Mouse (Mus musculus) heart, postnatal 10 days (tissue): ENCODE measurements around the gene 1700028J19Rik. TPM values are rescaled to one million over a fixed set of nuclear protein-coding genes. Genes with fewer than 3 reads are reported as not detected.

ENCODE experiments used
- DNase-seq, 2 experiments: peaks; one replicate each; pipeline ENCODE4 v3.0.0; 2021
- intact Hi-C: fragments of 180-260 bp; cut with DNase I; formaldehyde crosslinking; loops from one replicate; pipeline ENCODE4 v1.15.1; 2025
- total RNA-seq, 2 experiments: library from RNA; stranded (reverse); gene quantifications; 2 replicates each; pipeline ENCODE4 v1.2.3; 2021

Gene 1700028J19Rik
- under 1 TPM; 0.47 to 0.53 TPM for total RNA-seq

DNA sequence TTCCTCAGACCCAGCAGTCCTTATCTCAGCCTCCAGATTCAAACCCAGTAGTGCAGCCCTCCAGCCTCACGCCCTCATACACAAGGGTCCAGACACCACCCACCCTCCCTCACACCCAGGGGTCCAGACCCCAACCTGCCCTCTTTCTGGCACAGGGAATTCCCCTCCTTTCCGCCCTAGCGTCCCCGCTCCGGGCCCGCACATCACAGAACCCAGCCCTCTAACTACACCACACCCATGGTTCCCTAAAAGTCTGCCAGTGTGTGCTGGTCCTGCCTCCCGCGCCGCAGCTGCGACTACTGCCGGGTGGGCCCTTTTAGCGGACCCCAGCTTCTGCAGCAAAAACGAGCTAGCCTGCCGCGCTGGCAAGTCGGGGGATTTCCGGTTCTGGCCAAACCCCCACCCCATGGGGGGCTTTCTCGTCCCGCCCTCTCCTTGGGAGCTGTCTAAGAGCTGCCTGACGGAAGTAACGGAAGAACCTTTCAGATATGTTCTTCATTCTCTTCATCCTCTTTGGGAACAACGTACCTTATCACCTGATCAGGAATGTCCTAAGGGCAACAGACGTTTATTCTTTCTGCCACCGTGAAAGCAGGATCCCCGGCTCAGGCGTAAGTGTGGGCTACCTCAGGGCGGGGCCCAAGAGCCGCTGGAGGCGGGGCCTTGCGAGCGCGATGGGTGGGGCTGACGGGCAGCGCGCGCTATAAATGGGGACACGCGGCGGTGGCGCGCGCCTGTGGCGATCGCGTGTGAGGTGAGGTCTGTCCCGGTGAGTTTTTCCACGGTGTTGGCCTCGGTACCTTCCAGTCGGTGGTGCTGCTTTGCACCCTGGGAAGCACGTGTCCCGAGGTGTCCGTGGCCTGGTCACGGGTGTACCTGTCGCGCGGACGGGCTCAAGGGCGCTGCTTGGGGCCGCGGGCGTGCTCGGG is at the start of gene 1700028J19Rik, which contains the start of gene 2410002F23Rik:
1700028J19Rik (minus strand) TSS at position 641 of the 929 bp plus-strand sequence.
2410002F23Rik (plus strand) TSS at position 668 of the 929 bp plus-strand sequence.
- intact Hi-C loops: loop anchor here (5.0 to 10.0 kb wide), 3 partner anchors 301 to 802 kb away; partner anchors contain the start of genes Cldnd2, Ctu1, Etfb and Gm45233
- peak; percentile 94 to 95 for DNase-seq

DNA sequence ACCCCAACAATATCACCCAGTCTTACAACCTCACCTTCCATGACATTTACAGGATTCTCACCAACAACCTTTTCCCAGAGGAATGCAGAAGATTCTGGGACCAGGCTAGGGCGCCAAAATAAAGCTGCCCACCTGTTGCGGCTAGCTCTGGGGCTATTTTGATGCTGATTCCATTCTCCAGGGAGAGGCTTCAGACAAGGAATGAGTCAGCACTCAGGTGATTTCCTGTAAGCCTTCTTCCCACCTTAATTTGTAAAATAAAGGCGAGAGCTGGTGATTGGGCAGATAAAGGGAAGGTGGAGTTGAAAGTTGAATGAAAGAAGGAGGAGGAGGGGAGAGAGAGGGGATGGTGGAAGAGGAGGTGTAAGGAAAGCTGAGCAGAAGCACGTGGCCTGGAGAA is 44.9 kb upstream of the 1700028J19Rik start:
- no peak for DNase-seq
- intact Hi-C loops: no loop called here

DNA sequence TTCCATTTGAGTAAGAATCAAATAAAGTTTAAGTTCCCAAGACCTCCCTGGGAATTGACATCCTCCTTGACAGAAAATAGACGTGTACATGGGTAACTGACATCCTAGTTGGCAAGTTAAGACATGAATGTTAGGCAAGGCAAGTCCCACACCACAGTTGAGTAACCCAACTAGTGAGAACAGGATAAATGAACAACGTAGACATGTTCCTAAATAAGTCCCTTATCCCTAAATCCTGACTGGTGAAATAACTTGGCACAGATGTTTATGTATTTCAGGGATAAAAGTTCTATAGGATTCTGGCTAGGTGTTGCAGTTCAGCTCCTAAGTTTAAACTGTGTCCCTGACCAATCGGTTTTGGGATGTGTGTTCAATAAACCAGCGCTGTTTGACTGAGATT is 44.5 kb upstream of the 1700028J19Rik start:
- intact Hi-C loops: no loop called here
- DNase-seq: no peak

DNA sequence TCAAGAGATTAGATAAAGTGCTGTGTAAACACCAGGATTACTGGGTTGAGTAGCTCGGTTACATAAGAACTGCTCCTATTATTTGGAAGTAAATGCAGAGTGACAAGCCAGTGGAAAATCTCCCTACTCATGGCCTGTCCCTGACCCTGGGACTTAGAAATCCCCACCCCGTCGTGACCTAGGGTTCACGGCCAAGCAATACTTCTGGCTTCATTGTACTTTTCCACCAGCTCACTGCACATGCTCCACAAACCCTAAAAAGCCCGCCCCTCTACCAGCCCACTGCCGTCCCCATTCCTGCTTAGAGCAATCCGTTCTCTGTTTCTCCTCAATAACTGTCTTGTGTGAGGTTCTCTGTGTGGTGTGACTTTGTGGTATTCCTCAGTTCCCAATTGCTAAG is 41.3 kb upstream of the 1700028J19Rik start:
- intact Hi-C loops: no loop called here
- DNase-seq: no peak

DNA sequence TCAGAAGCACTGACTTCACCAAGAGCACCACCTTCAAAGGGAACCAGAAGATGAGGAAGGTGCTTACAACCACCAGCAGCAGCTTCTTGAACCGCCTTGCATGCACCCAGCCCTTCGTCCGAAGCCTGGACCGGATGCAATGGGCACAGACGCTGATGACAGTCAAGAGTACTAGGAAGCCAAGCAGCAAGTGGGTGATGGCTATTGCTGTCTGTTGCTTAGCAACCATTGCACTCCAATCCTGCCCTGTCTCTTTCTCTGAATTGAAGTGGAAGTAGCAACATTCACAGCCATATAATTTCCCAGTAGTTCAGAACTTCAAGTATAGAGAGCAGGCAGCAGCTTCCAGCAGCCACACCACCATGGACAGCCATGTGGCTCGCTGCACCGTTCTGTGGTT is 35.1 kb upstream of the 1700028J19Rik start:
- DNase-seq: no peak
- intact Hi-C loops: no loop called here

DNA sequence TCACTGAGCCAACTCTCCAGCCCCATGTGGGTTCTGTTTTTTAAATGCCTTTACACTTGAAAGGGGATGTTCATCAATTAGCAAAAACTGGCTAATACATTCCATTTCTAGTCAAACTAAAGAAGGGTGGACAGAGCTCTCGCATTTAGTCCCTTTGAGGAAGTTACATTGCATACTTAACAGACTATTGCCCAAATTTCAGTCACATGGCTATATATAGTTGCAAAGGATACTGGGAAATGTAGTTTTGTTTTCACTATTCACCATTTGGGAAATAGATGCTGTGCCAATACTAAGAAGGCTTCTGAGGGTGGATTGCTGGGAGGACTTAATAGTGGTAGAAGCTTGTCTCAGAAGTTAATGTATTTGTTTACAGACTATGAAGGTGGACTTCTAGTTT is 34.5 kb upstream of the 1700028J19Rik start:
- intact Hi-C loops: no loop called here
- no peak for DNase-seq

DNA sequence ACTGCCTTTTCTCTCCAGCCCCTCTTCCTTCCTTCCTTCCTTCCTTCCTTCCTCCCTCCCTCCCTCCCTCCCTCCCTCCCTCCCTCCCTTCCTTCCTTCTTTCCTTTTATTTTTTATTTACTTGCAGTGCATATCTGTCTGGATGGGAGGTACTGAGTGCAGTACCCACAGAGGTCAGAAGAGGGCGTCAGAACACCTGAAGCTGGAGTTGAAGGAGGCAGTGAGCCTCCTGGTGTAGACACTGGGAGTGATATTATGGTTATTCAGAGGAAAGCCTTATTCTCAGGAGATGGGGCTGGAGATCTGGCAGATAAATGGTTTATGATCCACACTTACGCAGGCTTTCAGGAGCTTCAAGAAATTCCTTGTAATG is 30.7 kb upstream of the 1700028J19Rik start:
- intact Hi-C loops: no loop called here
- DNase-seq: peak in 1 of 2 experiments; percentile 13

DNA sequence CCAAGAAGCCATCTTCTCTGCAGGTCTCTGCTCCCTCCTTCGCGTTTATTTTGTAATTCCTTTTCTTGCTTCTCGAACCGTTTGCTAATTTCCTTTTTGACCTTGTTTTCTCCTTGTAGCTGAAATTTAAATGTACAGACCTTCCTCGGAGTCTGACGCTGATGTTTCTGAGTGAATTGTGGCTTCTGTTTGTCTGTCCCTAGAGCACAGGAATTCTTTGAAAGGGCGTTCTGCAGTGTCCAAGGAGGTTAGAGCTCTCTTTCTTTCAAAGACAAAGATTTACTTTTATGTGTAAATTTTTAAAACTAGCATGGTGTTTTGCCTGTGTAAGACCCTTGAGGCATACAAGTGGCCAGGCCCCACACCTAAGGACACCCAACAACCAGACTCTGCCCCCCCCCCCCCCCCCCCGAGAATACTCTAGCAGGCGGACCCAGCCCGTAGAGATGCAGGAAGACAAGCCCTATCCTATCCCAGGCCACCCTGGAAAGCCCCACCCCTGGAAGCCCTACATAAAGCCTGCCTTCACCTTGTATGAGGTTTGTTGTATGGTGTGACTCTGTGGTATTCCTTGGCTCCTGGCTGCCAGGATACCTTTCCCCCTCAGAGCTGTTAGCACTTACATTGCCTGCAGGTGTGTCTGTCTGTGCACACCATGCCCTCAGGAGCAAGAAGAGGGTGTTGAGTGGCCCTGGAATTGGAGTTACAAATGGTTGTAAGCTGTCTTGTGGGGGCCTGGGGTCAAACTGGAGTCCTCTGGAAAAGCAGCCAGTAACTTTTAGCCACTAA is 30.2 kb upstream of the 1700028J19Rik start:
- DNase-seq: no peak
- intact Hi-C loops: no loop called here

DNA sequence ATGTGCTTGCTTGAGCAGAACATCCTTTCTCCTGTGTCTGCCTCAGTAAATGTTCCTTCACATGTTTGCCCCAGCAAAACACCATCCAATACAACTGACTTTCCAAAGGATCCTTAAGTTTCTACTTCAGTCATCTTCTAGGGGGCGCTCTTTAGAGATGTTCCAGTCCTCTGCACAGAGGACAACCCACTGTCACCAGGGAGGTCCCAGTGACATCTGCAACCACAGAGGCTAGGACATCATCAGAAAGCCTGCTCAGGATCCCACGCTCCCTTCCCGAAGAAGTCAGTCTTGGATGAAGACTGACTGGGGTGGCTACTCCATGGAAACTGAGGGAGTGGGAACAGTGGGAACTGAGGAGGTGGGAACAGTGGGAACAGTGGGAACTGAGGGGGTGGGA is 29.1 kb upstream of the 1700028J19Rik start:
- intact Hi-C loops: no loop called here
- DNase-seq: no peak

DNA sequence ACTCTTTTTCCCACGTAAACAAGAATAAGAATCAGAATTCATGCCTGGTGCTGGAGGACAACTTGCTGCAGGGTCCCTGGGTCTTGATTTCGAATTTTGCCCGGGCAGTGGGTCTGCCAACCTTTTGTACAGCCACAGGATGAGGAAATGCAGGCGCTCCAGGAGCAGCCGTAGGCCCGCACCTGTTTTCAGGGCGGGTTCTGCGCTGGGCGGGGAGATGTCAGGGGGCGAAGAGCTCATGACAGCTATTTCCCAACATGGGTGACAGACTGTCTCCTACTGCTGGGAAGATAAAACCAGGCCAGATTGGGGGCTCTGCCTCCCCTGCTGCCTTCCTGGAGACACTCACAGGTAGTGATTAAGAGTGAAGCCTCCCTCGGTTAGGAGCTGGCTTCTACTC is 27.6 kb upstream of the 1700028J19Rik start:
- no peak for DNase-seq
- intact Hi-C loops: no loop called here

DNA sequence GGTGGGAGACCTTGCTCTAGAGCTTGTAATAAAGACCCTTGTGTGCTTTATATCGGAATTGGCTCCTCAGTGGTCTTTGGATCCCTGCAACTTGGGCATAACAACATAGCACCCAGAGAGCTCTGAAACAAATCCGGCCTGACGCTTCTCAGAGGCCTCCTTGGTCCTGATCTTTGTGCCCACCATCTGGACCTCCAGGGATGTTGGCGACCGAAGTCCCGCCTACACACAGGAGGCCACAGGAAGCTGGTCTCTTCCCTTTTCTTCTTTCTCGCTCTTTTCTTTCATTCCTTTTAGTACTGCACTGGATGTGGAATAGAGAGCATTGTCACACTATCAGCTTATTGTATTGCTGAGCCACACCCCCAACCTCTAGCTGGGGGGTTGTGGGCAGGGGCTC is 27.0 kb upstream of the 1700028J19Rik start:
- no peak for DNase-seq
- intact Hi-C loops: no loop called here

DNA sequence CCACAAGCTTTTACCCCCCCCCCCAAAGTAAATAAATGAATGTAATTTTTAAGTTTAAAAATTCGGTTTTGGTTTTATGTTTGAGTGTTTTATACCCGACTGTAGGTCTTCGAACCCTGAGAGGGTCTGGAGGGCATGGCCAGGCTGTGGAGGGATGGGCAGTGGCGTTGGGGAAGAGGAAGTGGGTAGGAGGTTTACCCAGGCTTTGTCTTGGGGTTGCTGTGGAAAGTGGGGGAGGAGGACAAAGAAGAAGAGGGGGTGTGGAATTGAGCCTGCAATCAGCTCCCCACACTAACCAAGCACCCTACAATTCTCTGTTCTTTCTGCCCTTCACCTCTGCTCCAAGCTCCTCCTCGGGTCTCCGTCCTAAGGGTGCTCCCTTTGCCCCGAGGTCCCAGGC is 26.1 kb upstream of the 1700028J19Rik start:
- DNase-seq: no peak
- intact Hi-C loops: no loop called here

DNA sequence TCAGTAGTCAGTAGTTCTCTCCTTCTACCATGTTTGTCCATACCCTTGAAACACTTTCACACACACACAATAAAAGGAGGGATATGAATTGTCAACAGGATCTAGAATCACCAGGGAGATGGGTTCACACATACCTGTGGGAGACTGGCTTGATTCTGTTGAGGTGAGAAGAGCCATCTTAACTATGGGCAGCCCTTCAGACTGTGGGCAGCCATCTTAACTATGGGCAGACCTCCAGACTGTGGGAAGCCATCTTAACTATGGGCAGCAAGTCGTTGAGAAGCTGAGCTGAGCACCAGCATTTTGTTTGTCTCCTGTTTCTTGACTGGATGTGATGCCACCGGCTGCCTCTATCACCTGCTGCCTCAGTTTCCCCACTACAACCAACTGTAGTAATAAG is 24.8 kb upstream of the 1700028J19Rik start:
- DNase-seq: no peak
- intact Hi-C loops: no loop called here

DNA sequence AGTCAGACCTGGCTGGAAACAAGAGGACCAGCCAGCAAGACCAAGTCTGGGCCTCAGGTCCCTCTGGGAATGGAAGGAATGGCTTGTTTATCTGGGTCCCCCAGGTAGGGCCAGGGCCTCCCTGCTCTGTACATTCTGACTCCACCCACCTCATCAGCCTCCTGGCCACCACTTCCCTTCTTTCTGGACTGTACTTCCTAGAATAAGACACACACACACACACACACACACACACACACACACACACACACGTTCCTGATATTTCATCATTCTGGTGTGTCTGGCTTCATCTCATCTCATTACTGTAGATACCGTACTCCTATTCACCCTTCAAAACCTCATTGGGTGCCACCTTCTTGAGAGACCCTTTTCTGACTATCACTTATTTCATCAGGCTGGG is 22.9 kb upstream of the 1700028J19Rik start:
- intact Hi-C loops: no loop called here
- no peak for DNase-seq

DNA sequence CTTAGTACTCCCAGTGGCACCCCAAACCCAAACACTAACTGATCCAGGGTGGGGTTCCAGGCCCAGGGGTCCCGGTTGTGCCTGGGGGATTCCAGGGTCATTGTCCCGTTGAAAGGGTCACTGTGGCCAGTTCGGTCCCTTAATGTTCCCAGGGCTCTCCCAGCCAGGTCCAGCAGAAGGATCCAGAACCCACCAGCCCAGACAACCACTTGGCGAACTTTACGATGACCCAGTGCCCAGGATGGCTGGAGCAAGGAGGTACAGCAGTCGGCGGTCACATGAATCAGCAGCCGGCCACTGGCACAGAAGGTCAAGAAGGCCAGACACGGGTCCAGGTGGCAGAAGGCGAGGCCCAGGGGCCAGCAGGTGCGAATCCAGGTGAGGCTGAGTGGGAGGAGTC is 21.6 kb upstream of the 1700028J19Rik start:
- DNase-seq: no peak
- intact Hi-C loops: no loop called here

DNA sequence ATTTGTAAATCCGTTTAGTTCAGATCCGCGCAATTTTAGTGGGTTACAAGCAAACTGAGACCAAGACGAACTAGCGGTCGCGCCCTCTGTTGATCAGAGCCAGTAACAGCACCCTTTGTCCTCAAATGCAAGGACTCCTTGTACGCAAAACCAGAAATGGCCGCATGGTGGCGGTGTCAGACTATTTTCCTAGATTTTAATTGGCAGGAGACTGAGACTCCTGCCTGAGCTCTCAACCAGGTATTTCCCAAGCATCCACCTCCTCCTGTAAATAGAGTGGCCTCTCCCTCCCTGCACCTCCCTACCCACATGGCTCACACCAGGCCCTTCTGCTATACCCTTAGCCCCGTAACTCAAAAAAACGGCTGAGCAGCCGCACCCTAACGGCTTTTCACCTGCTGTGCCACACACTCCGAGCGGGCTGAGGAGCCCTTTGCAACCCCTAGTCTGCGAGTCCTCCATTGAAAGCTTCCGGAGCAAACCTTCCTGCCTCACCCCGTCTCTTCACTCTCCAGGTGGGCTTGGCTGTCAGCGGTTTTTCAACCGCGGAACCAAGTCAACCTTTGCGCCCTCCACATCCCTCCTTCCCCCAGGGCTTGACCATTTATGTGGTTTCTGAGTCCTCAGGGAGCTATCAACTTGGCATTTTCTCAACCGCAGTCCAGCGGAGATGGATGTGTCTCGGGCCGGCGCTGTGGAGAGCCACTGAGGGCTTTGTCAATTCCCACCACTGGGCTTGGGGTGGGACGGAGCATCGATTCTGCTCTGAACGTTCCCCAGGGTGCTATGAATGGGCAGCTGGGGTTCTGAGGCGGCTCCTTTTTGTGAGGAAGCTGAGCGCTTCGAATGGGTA is 16.5 kb upstream of the 1700028J19Rik start:
- peak; percentile 94 to 98 for DNase-seq

DNA sequence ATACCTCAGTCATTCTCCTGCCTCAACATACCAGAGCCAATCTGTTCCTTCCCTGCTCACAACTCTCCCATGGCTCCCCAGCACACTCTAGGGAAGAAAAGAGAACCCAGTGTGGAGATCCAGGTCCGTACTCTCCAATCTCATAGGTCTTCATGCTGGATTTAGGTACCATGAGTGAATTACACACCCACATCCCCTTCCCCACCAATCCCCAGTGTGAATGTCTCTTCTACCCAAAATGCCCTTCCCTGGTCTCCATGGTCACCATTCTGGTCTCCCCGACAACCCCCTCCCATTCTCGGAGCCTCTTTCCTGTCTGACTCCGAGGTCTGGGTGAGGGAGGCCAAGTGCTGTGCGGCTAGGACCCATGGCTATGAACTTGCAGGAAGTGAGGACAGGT is 14.7 kb upstream of the 1700028J19Rik start, which contains the start of gene Gm15517:
Gm15517 (plus strand) TSS at position 301 of the 400 bp plus-strand sequence.
- intact Hi-C loops: loop anchor here (5.0 kb wide), 1 partner anchor 301 kb away; no protein-coding TSS in a partner anchor
- no peak for DNase-seq

More for the DNA sequence above, 16.5 kb upstream of the 1700028J19Rik start:
- intact Hi-C loops: loop anchor here (1.0 to 5.0 kb wide), 4 partner anchors 56 to 299 kb away; no protein-coding TSS in a partner anchor

DNA sequence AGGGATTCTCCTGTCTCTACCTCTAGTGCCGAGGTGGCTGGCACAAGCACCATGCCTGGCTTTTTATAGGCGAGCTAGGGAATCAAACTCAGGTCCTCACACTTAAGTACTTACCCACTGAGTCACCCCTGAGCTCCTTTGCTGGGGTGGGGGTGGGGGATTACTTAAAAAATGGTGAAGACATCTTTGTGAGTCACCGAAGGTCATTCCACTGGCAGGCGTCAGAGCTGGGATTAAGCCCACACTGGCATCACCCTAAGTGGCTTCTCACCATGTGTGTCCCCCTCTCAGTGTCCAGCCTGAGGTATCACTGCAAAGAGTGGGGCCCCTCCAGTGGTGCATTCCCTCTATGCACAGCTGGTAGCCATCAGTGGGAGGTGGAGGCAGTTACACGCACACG is 13.9 kb upstream of the 1700028J19Rik start:
- intact Hi-C loops: loop anchor here (5.0 kb wide), 1 partner anchor 302 kb away; no protein-coding TSS in a partner anchor
- DNase-seq: no peak

DNA sequence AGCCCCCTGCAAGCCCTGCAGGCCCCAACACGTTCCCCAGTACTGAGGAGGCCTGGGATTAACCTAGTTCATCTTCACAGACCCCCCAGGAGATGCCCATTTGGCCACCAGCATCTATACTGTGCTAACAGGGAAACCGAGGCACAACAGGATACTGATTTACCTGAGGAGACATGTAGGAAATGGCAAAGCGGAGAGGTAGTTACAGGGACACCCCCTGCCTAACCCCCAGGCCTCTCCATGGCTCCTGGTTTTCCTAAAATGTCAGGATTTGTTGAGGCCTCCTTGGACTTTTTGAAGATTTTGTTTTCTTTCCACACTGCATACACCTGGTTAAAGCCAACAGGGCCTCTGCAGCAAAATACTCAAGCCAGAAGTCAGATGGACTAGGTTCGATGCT is 10.8 kb upstream of the 1700028J19Rik start, which contains the start of gene Acp4:
Acp4 (minus strand) TSS at position 101 of the 400 bp plus-strand sequence.
- no peak for DNase-seq
- intact Hi-C loops: no loop called here

DNA sequence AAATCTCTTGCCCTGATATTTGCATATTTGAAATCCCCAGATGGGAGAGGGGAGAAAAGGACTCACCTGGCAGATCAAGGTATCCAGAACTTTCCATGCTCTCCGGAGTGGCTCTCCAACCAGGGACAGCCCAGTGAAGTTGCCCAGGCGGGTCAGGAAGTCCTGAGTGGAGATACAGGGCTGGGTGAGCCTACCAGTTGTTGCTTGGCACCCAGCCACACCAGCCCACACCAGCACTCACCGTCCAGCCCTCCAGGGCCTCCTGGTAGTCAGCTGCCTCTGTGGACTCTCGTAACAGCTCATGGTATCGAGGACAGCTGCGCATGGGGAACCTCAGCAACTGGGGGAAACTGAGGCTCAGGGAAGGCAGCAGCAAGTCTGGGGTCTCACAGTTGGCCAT is 8.4 kb upstream of the 1700028J19Rik start:
- intact Hi-C loops: no loop called here
- DNase-seq: no peak
